Mouse (Mus musculus) R1 (cell line): ENCODE measurements at regions not wholly inside any gene's neighbourhood (a gene's known extent, or its start where the extent isn't known, plus 50 kb on each side); places are given as distances from the start of the nearest gene placed in this dataset.
A peak's percentile ranks its signal among the peaks of the same experiment; 100 is the strongest.
"Not testable (repeated sequence)": the region's sequence is repeated elsewhere in the genome, so short reads cannot be mapped to it uniquely, and the experiment has no call there.

Source experiments
- DNase-seq: peaks from one replicate; pipeline ENCODE4 v3.0.0-alpha.2; 2018; ENCODE audit warnings: low read depth, low spot score

GRCm38 (mm10) chr5:68252671-68253070, 221.0 kb downstream of the Grxcr1 start:
- peak; percentile 60 for DNase-seq

GRCm38 (mm10) chr5:68253476-68253875, 221.8 kb downstream of the Grxcr1 start:
- no peak for DNase-seq

GRCm38 (mm10) chr5:68254111-68254510, 222.5 kb downstream of the Grxcr1 start:
- no peak for DNase-seq

GRCm38 (mm10) chr5:68264206-68264605, 232.6 kb downstream of the Grxcr1 start:
- DNase-seq = no peak

- DNase-seq = no peak
Measured at GRCm38 (mm10) chr5:68274271-68274670, 242.6 kb downstream of the Grxcr1 start.

GRCm38 (mm10) chr5:68275558-68276263, 244.1 kb downstream of the Grxcr1 start:
- no peak for DNase-seq

- DNase-seq = peak; percentile 77
Measured at GRCm38 (mm10) chr5:68295774-68296173, 264.1 kb downstream of the Grxcr1 start.

- DNase-seq = peak; percentile 70
Measured at GRCm38 (mm10) chr5:68313187-68313586, 281.6 kb downstream of the Grxcr1 start.

GRCm38 (mm10) chr5:68318979-68319378, 287.3 kb downstream of the Grxcr1 start:
- DNase-seq = no peak

- DNase-seq = no peak
Measured at GRCm38 (mm10) chr5:68326998-68327593, 295.5 kb downstream of the Grxcr1 start.

GRCm38 (mm10) chr5:68329311-68329710, 297.7 kb downstream of the Grxcr1 start:
- no peak for DNase-seq

GRCm38 (mm10) chr5:68329828-68330227, 298.2 kb downstream of the Grxcr1 start:
- DNase-seq = no peak

GRCm38 (mm10) chr5:68350921-68351320, 319.3 kb downstream of the Grxcr1 start:
- no peak for DNase-seq

- DNase-seq = no peak
Measured at GRCm38 (mm10) chr5:68351793-68352192, 320.2 kb downstream of the Grxcr1 start.

GRCm38 (mm10) chr5:68353211-68353610, 321.6 kb downstream of the Grxcr1 start:
- DNase-seq = no peak

- DNase-seq = not testable (repeated sequence)
Measured at GRCm38 (mm10) chr5:68353816-68354215, 322.2 kb downstream of the Grxcr1 start.

- no peak for DNase-seq
Measured at GRCm38 (mm10) chr5:68361581-68362211, 330.1 kb downstream of the Grxcr1 start.

- no peak for DNase-seq
Measured at GRCm38 (mm10) chr5:68373082-68373481, 341.4 kb downstream of the Grxcr1 start.
